Mouse (Mus musculus) C2C12 (cell line): ENCODE data around the gene Cdk12. TPM values are rescaled to one million over a fixed set of nuclear protein-coding genes. Genes with fewer than 3 reads are reported as not detected.
"Not testable (repeated sequence)": the region's sequence is repeated elsewhere in the genome, so short reads cannot be mapped to it uniquely, and the experiment has no call there.

Source experiments
- H3K27me3 ChIP-seq: one replicate; pipeline ENCODE4 v1.6.1; 2011; ENCODE audit not compliant: control insufficient read depth, insufficient read depth, insufficient read length
- H3K36me3 ChIP-seq: one replicate; pipeline ENCODE4 v1.6.1; 2011; ENCODE audit not compliant: control insufficient read depth, insufficient read depth
- H3K4me3 ChIP-seq: one replicate; pipeline ENCODE4 v1.5.1; 2011; ENCODE audit warnings: mild to moderate bottlenecking, control low read depth; ENCODE audit not compliant: poor library complexity, insufficient read depth, severe bottlenecking
- H3K79me2 ChIP-seq: one replicate; pipeline ENCODE4 v1.6.1; 2011; ENCODE audit not compliant: control insufficient read depth, insufficient read depth
- H3K79me3 ChIP-seq: one replicate; pipeline ENCODE4 v1.6.1; 2011; ENCODE audit warnings: low read depth, control low read depth
- H3ac ChIP-seq: one replicate; pipeline ENCODE3; 2011; ENCODE audit warnings: low read depth; ENCODE audit not compliant: control insufficient read depth, insufficient read length
- CEBPB ChIP-seq: IDR thresholded peaks from one replicate; pipeline ENCODE4 v1.6.1; 2011; ENCODE audit warnings: low read depth, mild to moderate bottlenecking, control low read depth, moderate library complexity
- CTCF ChIP-seq: IDR thresholded peaks from one replicate; pipeline ENCODE4 v1.5.1; 2011; ENCODE audit not compliant: control insufficient read depth, insufficient read depth, insufficient read length
- FOSL1 ChIP-seq: IDR thresholded peaks from one replicate; pipeline ENCODE4 v1.8.0; 2011; ENCODE audit warnings: mild to moderate bottlenecking, low read length; ENCODE audit not compliant: poor library complexity, insufficient read depth, severe bottlenecking
- MAX ChIP-seq: IDR thresholded peaks from one replicate; pipeline ENCODE4 v1.6.1; 2011; ENCODE audit warnings: mild to moderate bottlenecking, control low read depth
- MYOD1 ChIP-seq: IDR thresholded peaks from one replicate; pipeline ENCODE4 v1.6.1; 2011; ENCODE audit warnings: low read depth; ENCODE audit not compliant: control insufficient read depth, insufficient read length
- MYOG ChIP-seq: IDR thresholded peaks from one replicate; pipeline ENCODE4 v1.6.1; 2011; ENCODE audit not compliant: control insufficient read depth, insufficient read length; ENCODE audit errors: extremely low read depth
- USF1 ChIP-seq: IDR thresholded peaks from one replicate; pipeline ENCODE4 v1.6.1; 2011; ENCODE audit warnings: low read depth, mild to moderate bottlenecking, control low read depth, moderate library complexity
- polyA plus RNA-seq: library from polyadenylated mRNA; unstranded; fragments of >200 nt; fragmentation: generic; extraction: Trizol; gene quantifications from one replicate; pipeline ENCODE4 v1.2.1, GENCODE M21; 2012; ENCODE audit warnings: missing spikeins

Gene Cdk12
- polyA plus RNA-seq, 1 experiment = 8.7 TPM

- TF ChIP-seq CEBPB (peak; percentile 36), MAX (peak; percentile 12), USF1 (no peak)
- Histone ChIP-seq H3K27me3 (no peaks in the 10 kb centered on the region), H3K79me3 (peaks cover 42% of the 10 kb centered on the region), H3K36me3 (peaks cover 32% of the 10 kb centered on the region), H3K4me3 (peak within 1 kb of the TSS; percentile 94), H3ac (peak within 1 kb of the TSS; percentile 94), H3K79me2 (peaks cover 50% of the 10 kb centered on the region)
Observed at GRCm38 (mm10) chr11:98192901-98193805, 9.7 kb upstream of the Cdk12 start, which contains the start of gene Med1. Gene Med1 (minus strand): TSS chr11:98193293.

GRCm38 (mm10) chr11:98201791-98202640 lies 843 bp upstream of the Cdk12 start:
- no peaks in the 10 kb centered on the region for H3K27me3 ChIP-seq
- H3K79me3 ChIP-seq = peaks cover 39% of the 10 kb centered on the region
- H3K36me3 ChIP-seq = peaks cover 21% of the 10 kb centered on the region
- peaks cover 44% of the 10 kb centered on the region for H3K79me2 ChIP-seq
- H3ac ChIP-seq = peak overlapping the region; percentile 97
- no peak for TF ChIP-seq CEBPB
- TF ChIP-seq MYOG = no peak
- no peak for TF ChIP-seq USF1
- no peak for TF ChIP-seq FOSL1
- no peak for TF ChIP-seq MAX
- no peak for TF ChIP-seq MYOD1
- TF ChIP-seq CTCF = no peak
- peak overlapping the region; percentile 90 for H3K4me3 ChIP-seq

GRCm38 (mm10) chr11:98203351-98203911 lies 572 bp downstream of the Cdk12 start:
- TF ChIP-seq CEBPB = no peak
- TF ChIP-seq MAX = no peak
- TF ChIP-seq MYOG = no peak
- no peak for TF ChIP-seq USF1
- TF ChIP-seq MYOD1 = no peak
- TF ChIP-seq FOSL1 = no peak
- TF ChIP-seq CTCF = no peak
- peaks cover 35% of the 10 kb centered on the region for H3K36me3 ChIP-seq
- no peaks in the 10 kb centered on the region for H3K27me3 ChIP-seq
- H3ac ChIP-seq = peak overlapping the region; percentile 86
- H3K79me2 ChIP-seq = peaks cover 58% of the 10 kb centered on the region
- peaks cover 52% of the 10 kb centered on the region for H3K79me3 ChIP-seq
- H3K4me3 ChIP-seq = peak overlapping the region; percentile 90

GRCm38 (mm10) chr11:98203931-98204421 lies 1.1 kb downstream of the Cdk12 start:
- TF ChIP-seq MYOG (no peak), CEBPB (no peak), MYOD1 (no peak), CTCF (no peak), USF1 (no peak), FOSL1 (no peak), MAX (no peak)
- peaks cover 40% of the 10 kb centered on the region for H3K36me3 ChIP-seq
- H3K79me3 ChIP-seq = peaks cover 57% of the 10 kb centered on the region
- H3K27me3 ChIP-seq = no peaks in the 10 kb centered on the region
- peak overlapping the region; percentile 90 for H3K4me3 ChIP-seq
- H3ac ChIP-seq = peak overlapping the region; percentile 86
- H3K79me2 ChIP-seq = peaks cover 64% of the 10 kb centered on the region

- Histone ChIP-seq H3K27me3 (no peaks in the 10 kb centered on the region), H3K79me3 (peaks cover 67% of the 10 kb centered on the region), H3K4me3 (peak overlapping the region; percentile 90), H3K79me2 (peaks cover 78% of the 10 kb centered on the region), H3K36me3 (peaks cover 55% of the 10 kb centered on the region), H3ac (no peak overlapping the region)
- TF ChIP-seq MYOD1 (no peak), USF1 (no peak), CEBPB (no peak), MYOG (no peak), FOSL1 (no peak), CTCF (no peak), MAX (no peak)
Observed at GRCm38 (mm10) chr11:98205463-98205862, 2.6 kb downstream of the Cdk12 start.

- H3K4me3 ChIP-seq, H3ac ChIP-seq, H3K27me3 ChIP-seq: not testable (repeated sequence)
- Histone ChIP-seq H3K36me3 (peaks cover 63% of the 10 kb centered on the region), H3K79me3 (peaks cover 73% of the 10 kb centered on the region), H3K79me2 (peaks cover 86% of the 10 kb centered on the region)
Observed at GRCm38 (mm10) chr11:98206281-98206680, 3.4 kb downstream of the Cdk12 start.

- not testable (repeated sequence) for H3K27me3 ChIP-seq, H3K4me3 ChIP-seq
- H3K36me3 ChIP-seq = peaks cover 87% of the 10 kb centered on the region
Observed at GRCm38 (mm10) chr11:98209661-98210060, 6.8 kb downstream of the Cdk12 start.

More at GRCm38 (mm10) chr11:98209661-98210060, 6.8 kb downstream of the Cdk12 start:
- not testable (repeated sequence) for H3ac ChIP-seq
- Histone ChIP-seq H3K79me2 (peaks cover 99% of the 10 kb centered on the region), H3K79me3 (peaks cover 70% of the 10 kb centered on the region)
